Mouse (Mus musculus): ENCODE results near the gene Gm20388.

DNA sequence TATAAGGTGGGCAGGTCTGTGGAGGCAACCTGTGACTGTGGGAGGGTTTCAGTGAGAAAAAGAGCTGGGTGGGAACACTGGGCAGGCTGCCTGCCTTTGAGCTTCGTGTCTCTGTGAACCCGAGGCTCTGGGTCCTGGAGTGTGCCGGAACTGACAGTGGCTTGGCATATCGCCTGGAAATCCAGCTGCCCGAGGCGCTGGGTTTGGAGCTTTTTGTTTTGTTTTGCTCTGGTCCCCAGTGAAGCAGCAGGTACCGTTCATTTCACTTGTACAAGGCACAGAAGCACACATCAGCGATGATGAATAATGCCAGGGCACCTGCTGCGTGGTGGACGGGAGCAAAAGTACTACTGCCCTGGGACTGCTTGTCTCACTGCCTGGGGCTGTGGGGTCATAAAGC, 4346.7 kb downstream of the Gm20388 start:
- TF ChIP-seq POLR2A (IDR thresholded peaks at IDR 0.05; ENCODE audit: borderline replicate concordance, control insufficient read depth, low read depth, low read length) (no peak), CTCF (IDR thresholded peaks at IDR 0.05; ENCODE audit: control insufficient read depth, insufficient read depth, low read length) (no peak)

All from bone marrow, adult 2 months (tissue).